Mouse (Mus musculus) erythroblast, embryonic 14.5 days (primary cell): ENCODE measurements around the gene Adap1. TPM values are rescaled to one million over a fixed set of nuclear protein-coding genes. Genes with fewer than 3 reads are reported as not detected.

Experiments used
- H3K27me3 ChIP-seq: 2 replicates; pipeline ENCODE4 v1.6.1; 2012; ENCODE audit warnings: inconsistent platforms; ENCODE audit not compliant: control insufficient read depth
- H3K36me3 ChIP-seq: 2 replicates; pipeline ENCODE4 v1.6.1; 2012; ENCODE audit warnings: mild to moderate bottlenecking, inconsistent platforms; ENCODE audit not compliant: control insufficient read depth
- H3K4me1 ChIP-seq: 2 replicates; pipeline ENCODE4 v1.6.1; 2012; ENCODE audit warnings: inconsistent platforms; ENCODE audit not compliant: control insufficient read depth
- H3K4me3 ChIP-seq: replicated peaks from 2 replicates; pipeline ENCODE3; 2012; ENCODE audit warnings: moderate library complexity, mild to moderate bottlenecking, inconsistent platforms
- H3K9me3 ChIP-seq: 2 replicates; pipeline ENCODE4 v1.6.1; 2012; ENCODE audit warnings: low read length, inconsistent platforms, mixed read lengths; ENCODE audit not compliant: control insufficient read depth
- GATA1 ChIP-seq: IDR thresholded peaks from 2 replicates; pipeline ENCODE4 v1.6.1; 2012; ENCODE audit warnings: low read length, inconsistent platforms, mixed read lengths
- TAL1 ChIP-seq: IDR thresholded peaks from 3 replicates; pipeline ENCODE4 v1.6.1; 2012; ENCODE audit warnings: low read length, inconsistent platforms, mixed read lengths
- polyA plus RNA-seq: library from polyadenylated mRNA; stranded (reverse); fragments of >175 nt; gene quantifications from 2 replicates; pipeline ENCODE4 v1.2.3, GENCODE M21; 2012

Adap1 gene
- polyA plus RNA-seq, 1 experiment, result 0.17 TPM

DNA sequence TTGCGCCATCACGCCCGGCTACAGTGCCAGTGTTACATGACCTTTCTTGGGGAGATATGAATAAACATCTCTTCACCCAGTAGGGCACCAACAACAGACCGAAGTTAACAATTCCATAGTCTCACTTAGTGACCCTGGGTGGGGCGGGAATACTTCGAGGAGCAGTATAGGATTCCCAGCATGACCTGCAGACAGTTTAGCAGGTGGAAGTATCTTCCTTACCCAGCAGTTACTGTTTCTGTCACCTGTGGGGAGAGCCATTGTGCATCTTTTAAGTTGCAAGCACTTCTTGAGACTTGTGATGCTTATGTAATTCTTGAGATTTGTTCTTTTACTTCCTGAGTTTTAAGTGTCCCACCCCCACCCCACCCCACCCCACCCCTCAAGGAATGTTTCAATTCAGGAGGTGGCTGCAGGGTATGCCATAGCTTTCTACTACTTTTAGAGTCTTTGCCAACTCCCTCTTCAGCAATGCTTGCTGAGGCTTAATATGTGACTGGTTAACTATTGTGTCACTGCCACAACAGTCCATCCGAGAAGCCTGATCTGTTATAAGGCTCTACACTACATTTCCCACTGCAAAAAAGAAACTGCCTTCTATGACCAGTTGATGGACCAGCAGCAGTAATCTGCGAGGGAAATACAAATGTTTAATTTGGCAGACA, 66.9 kb downstream of the Adap1 start:
- no peak overlapping the region for H3K4me3 ChIP-seq
- no peaks in the 10 kb centered on the region for H3K9me3 ChIP-seq
- peaks cover 98% of the 10 kb centered on the region for H3K36me3 ChIP-seq
- H3K4me1 ChIP-seq, result peaks cover 78% of the 10 kb centered on the region
- H3K27me3 ChIP-seq, result no peaks in the 10 kb centered on the region
- no peak for TF ChIP-seq TAL1
- no peak for TF ChIP-seq GATA1

DNA sequence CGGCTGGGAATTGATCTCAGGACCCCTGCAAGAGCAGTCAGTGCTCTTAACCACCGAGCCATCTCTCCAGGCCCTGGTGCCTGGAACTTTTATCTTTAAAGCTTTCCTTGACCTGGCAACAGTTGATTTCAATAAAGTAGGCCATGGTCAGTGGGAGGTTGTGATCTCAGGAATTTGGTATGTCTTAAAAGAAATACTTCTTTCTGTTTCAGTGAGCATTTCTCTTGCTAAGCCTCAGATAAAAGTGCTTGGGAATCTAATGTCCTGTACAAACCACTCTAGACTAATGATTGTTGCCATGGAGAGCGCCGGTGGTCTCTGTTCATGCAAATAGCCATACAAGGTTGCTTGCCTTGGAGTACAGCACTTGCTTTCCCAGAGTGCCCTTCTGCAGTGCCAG, 67.6 kb downstream of the Adap1 start:
- H3K4me1 ChIP-seq, result peaks cover 85% of the 10 kb centered on the region
- no peak overlapping the region for H3K4me3 ChIP-seq
- H3K36me3 ChIP-seq, result peaks cover 93% of the 10 kb centered on the region
- no peaks in the 10 kb centered on the region for H3K9me3 ChIP-seq
- H3K27me3 ChIP-seq, result no peaks in the 10 kb centered on the region
- TF ChIP-seq TAL1 (no peak), GATA1 (no peak)

DNA sequence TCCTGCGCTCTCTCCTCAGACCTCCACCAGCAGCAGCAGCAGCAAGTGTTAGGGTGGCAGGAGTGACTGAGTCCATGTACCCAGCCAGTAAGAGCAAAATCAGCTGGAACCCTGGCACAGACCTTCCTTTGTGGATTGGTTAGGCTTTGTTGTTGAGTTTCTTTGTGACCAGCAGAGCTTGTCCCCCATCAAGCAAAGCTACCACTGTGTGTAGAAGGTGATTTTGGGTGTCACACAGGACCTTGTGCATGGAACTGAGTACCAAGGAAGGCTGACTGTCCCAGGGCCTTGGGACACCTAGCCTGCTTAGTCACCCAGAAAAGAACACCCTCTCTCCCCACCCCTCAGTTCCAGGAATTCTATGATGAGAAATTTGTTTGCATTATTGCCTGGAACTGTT, 68.2 kb downstream of the Adap1 start:
- no peaks in the 10 kb centered on the region for H3K27me3 ChIP-seq
- no peaks in the 10 kb centered on the region for H3K9me3 ChIP-seq
- no peak overlapping the region for H3K4me3 ChIP-seq
- no peak for TF ChIP-seq GATA1
- peaks cover 87% of the 10 kb centered on the region for H3K36me3 ChIP-seq
- H3K4me1 ChIP-seq, result peaks cover 82% of the 10 kb centered on the region

DNA sequence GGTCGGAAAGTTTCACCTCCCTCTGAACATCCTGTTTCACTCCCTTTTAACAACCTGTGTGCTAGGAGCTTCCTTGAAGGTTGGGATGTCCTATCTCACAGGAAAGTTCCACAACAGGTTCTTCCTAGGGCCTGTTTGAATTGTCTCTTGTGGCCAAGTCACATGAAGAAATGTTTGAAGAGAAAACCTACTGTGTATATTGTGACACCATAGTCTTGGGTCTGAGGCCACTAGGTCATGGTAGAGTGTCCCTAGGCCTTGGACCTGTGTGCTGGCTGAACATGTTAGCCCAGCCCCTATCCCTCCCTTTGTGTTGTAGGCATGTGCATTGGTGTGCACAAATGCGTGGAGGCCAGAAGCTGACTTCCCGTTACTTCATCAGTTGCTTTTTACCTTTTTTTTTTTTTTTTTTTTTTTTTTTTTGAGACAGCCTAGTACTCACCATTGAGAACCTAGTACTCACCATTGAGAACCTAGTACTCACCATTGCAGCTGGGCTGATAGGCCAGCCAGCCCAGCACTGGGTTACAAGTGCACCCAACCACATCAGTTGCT, 69.1 kb downstream of the Adap1 start:
- Histone ChIP-seq H3K36me3 (peaks cover 80% of the 10 kb centered on the region), H3K4me3 (no peak overlapping the region), H3K4me1 (peaks cover 80% of the 10 kb centered on the region), H3K9me3 (no peaks in the 10 kb centered on the region), H3K27me3 (no peaks in the 10 kb centered on the region)
- TF ChIP-seq GATA1 (no peak), TAL1 (no peak)

DNA sequence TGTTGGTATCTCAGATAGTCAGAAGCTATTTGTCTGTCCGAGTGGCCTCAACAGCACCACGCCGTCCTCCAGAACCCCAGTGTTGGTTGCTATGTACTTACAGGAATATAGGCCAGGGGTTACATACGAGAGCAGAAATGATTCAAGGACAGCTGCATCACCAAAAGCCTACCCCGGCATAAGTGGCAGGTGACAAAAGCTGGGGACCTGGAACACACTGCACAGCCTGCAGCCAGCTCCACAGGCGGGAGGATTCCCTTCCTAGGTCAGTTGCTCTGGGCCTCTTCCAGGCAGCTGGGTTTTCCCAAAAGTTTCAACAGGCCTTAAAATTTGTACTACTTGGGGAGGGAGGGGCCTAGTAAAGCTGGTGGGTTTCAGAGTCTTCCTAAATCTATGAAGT, 69.6 kb downstream of the Adap1 start:
- H3K4me3 ChIP-seq, result peak overlapping the region; percentile 4
- H3K4me1 ChIP-seq, result peaks cover 81% of the 10 kb centered on the region
- H3K9me3 ChIP-seq, result no peaks in the 10 kb centered on the region
- no peaks in the 10 kb centered on the region for H3K27me3 ChIP-seq
- peaks cover 80% of the 10 kb centered on the region for H3K36me3 ChIP-seq
- no peak for TF ChIP-seq GATA1
- no peak for TF ChIP-seq TAL1

DNA sequence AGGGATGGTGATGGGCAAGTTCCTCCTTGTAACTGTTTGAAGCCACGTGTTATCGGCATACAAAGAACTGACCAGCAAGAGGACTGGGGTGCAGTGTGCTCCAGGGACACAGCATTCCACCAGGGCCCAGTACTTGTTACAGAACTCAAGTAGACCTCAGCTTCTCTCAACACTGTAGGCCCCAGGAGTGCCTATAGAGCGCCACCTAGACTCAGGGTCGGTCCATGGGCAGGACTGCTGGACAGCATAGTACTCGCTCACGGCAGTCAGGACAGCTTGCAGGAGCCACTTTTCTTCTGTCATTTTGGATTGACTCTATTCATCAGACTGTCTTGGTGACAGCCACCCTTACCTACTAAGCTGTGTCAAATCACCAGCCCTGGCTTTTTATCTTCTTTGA, 70.5 kb downstream of the Adap1 start:
- peak overlapping the region; percentile 11 for H3K4me3 ChIP-seq
- H3K27me3 ChIP-seq, result no peaks in the 10 kb centered on the region
- H3K4me1 ChIP-seq, result peaks cover 76% of the 10 kb centered on the region
- peaks cover 80% of the 10 kb centered on the region for H3K36me3 ChIP-seq
- no peaks in the 10 kb centered on the region for H3K9me3 ChIP-seq
- no peak for TF ChIP-seq TAL1
- no peak for TF ChIP-seq GATA1

DNA sequence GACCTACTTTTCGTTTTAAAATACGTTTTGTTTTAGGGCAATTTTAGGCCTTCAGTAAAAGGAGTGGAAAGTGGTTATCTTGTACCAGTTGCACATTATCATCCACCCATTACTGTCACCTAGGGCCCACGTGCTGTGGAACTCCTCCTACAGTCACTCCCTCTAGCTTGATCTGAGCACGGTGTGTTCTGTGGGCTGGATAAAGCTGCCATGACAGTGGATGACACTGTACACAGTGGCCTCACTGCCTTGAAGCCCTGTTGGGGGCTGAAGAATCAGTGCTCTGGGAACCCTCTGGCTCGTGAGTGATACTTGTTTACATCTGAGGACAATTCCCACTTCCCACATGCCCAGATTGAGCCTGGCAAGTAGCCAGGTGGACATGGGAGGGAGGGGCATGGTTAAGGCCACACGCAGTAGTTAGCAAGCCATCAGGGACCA, 72.1 kb downstream of the Adap1 start:
- Histone ChIP-seq H3K4me1 (peaks cover 70% of the 10 kb centered on the region), H3K36me3 (peaks cover 81% of the 10 kb centered on the region), H3K4me3 (peak overlapping the region; percentile 80), H3K27me3 (no peaks in the 10 kb centered on the region), H3K9me3 (no peaks in the 10 kb centered on the region)
- TF ChIP-seq TAL1, result no peak
- peak; percentile 59 for TF ChIP-seq GATA1

DNA sequence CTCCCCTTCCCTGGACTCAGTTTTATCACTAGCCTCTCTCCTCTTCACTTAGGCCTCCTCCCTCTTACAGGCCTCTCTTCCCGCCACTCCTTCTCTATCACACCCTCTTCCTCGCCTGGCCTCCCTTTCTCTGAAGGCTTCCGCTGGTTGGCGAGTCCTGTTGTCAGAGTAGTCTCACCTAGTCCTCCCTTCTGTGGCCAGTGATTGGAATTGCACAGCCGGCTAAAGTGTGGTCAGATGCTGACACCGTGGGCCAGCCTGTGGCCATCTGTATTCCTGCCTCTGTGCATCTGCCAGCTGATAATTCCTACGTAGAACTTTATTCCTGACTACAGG, 72.5 kb downstream of the Adap1 start:
- TF ChIP-seq GATA1 (no peak), TAL1 (no peak)
- Histone ChIP-seq H3K4me1 (peaks cover 70% of the 10 kb centered on the region), H3K36me3 (peaks cover 81% of the 10 kb centered on the region), H3K4me3 (peak overlapping the region; percentile 80), H3K27me3 (no peaks in the 10 kb centered on the region), H3K9me3 (no peaks in the 10 kb centered on the region)

DNA sequence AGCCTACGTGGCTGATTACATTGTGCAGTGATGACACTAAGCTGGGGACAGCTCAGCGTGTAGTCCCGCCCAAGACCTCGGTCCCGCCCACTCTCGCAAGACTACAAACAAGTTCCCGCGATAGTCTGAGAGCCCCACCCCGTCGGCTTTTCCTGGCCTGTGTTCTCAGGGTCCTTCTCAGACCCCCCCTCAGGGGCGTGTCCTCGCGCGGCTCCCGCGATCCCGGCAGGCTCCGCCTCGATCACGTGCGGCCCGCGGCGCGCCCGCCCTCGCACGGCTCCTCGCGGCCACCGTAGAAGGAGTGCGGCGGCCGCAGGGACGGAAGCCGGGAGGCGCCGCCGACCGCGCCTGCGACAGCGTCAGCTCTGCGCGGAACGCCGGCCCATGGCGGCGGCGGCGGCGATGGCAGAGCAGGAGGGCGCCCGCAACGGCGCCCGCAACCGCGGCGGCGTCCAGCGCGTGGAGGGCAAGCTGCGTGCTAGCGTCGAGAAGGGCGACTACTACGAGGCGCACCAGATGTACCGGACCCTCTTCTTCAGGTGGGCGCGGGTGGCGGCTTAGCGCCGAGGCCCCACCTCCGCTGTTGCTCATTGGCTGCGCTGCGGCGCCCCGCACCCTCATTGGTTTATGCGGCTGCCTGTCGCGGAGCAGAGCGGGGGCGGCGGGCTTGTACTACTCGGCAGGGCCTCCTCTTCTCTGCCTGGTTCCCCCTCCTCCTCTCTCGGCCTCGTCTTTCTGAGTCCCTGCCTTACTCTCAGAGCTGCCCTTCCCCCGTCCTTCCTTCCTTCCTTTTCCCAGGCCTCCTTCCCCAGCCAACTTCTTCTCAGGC, 73.1 kb downstream of the Adap1 start, which contains the start of gene Get4:
Gene Get4 (plus strand): TSS at position 244 of the 829 bp plus-strand sequence.
- peaks cover 81% of the 10 kb centered on the region for H3K36me3 ChIP-seq
- H3K4me3 ChIP-seq, result peak within 1 kb of the TSS; percentile 80
- TF ChIP-seq GATA1 (no peak), TAL1 (no peak)
- H3K9me3 ChIP-seq, result no peaks in the 10 kb centered on the region
- H3K27me3 ChIP-seq, result no peaks in the 10 kb centered on the region
- peaks cover 72% of the 10 kb centered on the region for H3K4me1 ChIP-seq
